ENCODE assay signal across 16 mouse cellular contexts in genomic region chr10:8299166-8299565, GRCm38 (mm10).
DNase-seq lines count a peak whose midpoint lies in the region; ATAC-seq and TF ChIP-seq lines count a peak whose summit lies in the region.
"Had no signal": no experiment of that assay in that cellular context is flagged by ENCODE, and none has a peak within 500 bp of the region (broad histone marks: within the 10 kb centered on the region; RNA-seq: fewer than 3 reads in every experiment).

No protein-coding gene starts in this region.

- no peaks in the 10 kb centered on the region for H3K9me3 ChIP-seq in forebrain, embryonic 14.5 days (replicated peaks; ENCODE audit: control insufficient read depth, low read length)
- no peaks in the 10 kb centered on the region for H3K9me3 ChIP-seq in forebrain, embryonic 12.5 days
- no peaks in the 10 kb centered on the region for H3K9me3 ChIP-seq in hindbrain, postnatal 0 days (ENCODE audit: low read length)
- no peaks in the 10 kb centered on the region for H3K9me3 ChIP-seq in hindbrain, embryonic 12.5 days (replicated peaks)
- H3K9me3 ChIP-seq: embryonic facial prominence, embryonic 13.5 days; heart, embryonic 10.5 days; kidney, embryonic 15.5 days; limb, embryonic 12.5 days; midbrain, embryonic 10.5 days had no signal

- no peak overlapping the region for H3K27ac ChIP-seq in forebrain, embryonic 14.5 days (ENCODE audit: low read depth, low read length)
- no peak overlapping the region for H3K27ac ChIP-seq in forebrain, embryonic 12.5 days
- no peak overlapping the region for H3K27ac ChIP-seq in hindbrain, postnatal 0 days
- no peak overlapping the region for H3K27ac ChIP-seq in hindbrain, embryonic 12.5 days
- H3K27ac ChIP-seq: embryonic facial prominence, embryonic 13.5 days; heart, embryonic 10.5 days; kidney, embryonic 15.5 days; limb, embryonic 12.5 days; midbrain, embryonic 10.5 days had no signal

- WGBS in forebrain, embryonic 14.5 days, result 90% methylated on average over 1 of the region's 1 CpGs
- 94% methylated on average over 1 of the region's 1 CpGs for WGBS in forebrain, embryonic 12.5 days
- 76% methylated on average over 1 of the region's 1 CpGs for WGBS in hindbrain, postnatal 0 days
- WGBS in hindbrain, embryonic 12.5 days, result 96% methylated on average over 1 of the region's 1 CpGs

- no peak for ATAC-seq in forebrain, embryonic 14.5 days
- ATAC-seq in forebrain, embryonic 12.5 days (ENCODE audit: low FRiP score), result no peak
- ATAC-seq in hindbrain, postnatal 0 days, result 0 out of 2 replicates have a peak, but pooled peaks have one; percentile 25
- no peak for ATAC-seq in hindbrain, embryonic 12.5 days (ENCODE audit: low FRiP score)

- no peak overlapping the region for H3K4me2 ChIP-seq in forebrain, embryonic 14.5 days (ENCODE audit: low read length)
- H3K4me2 ChIP-seq in forebrain, embryonic 12.5 days, result no peak overlapping the region
- H3K4me2 ChIP-seq in hindbrain, postnatal 0 days (ENCODE audit: low read depth, low read length), result no peak overlapping the region
- no peak overlapping the region for H3K4me2 ChIP-seq in hindbrain, embryonic 12.5 days (replicated peaks)
- H3K4me2 ChIP-seq: embryonic facial prominence, embryonic 13.5 days; kidney, embryonic 15.5 days; limb, embryonic 12.5 days had no signal

- no peak for TF ChIP-seq CTCF in hindbrain, postnatal 0 days (IDR thresholded peaks at IDR 0.05; ENCODE audit: low read depth)

- H3K4me3 ChIP-seq in forebrain, embryonic 14.5 days (ENCODE audit: low read depth, low read length), result no peak overlapping the region
- H3K4me3 ChIP-seq in forebrain, embryonic 12.5 days (replicated peaks), result no peak overlapping the region
- no peak overlapping the region for H3K4me3 ChIP-seq in hindbrain, postnatal 0 days (ENCODE audit: low read length)
- no peak overlapping the region for H3K4me3 ChIP-seq in hindbrain, embryonic 12.5 days
- H3K4me3 ChIP-seq: embryonic facial prominence, embryonic 13.5 days; heart, embryonic 10.5 days; kidney, embryonic 15.5 days; limb, embryonic 12.5 days; midbrain, embryonic 10.5 days; myocyte had no signal

- H3K9ac ChIP-seq in forebrain, embryonic 14.5 days (ENCODE audit: low read length), result no peak overlapping the region
- no peak overlapping the region for H3K9ac ChIP-seq in forebrain, embryonic 12.5 days
- no peak overlapping the region for H3K9ac ChIP-seq in hindbrain, postnatal 0 days (replicated peaks; ENCODE audit: low read length)
- H3K9ac ChIP-seq in hindbrain, embryonic 12.5 days, result no peak overlapping the region
- H3K9ac ChIP-seq: embryonic facial prominence, embryonic 13.5 days; kidney, embryonic 15.5 days; limb, embryonic 12.5 days had no signal

- H3K4me1 ChIP-seq in forebrain, embryonic 14.5 days (ENCODE audit: control insufficient read depth, insufficient read depth, low read length), result no peaks in the 10 kb centered on the region
- H3K4me1 ChIP-seq in forebrain, embryonic 12.5 days, result peaks cover 11% of the 10 kb centered on the region; the same call in 1 of the 2 replicates
- no peaks in the 10 kb centered on the region for H3K4me1 ChIP-seq in hindbrain, postnatal 0 days (ENCODE audit: insufficient read depth, low read length)
- H3K4me1 ChIP-seq in hindbrain, embryonic 12.5 days, result no peaks in the 10 kb centered on the region
- H3K4me1 ChIP-seq: limb, embryonic 12.5 days had no signal

- no peaks in the 10 kb centered on the region for H3K36me3 ChIP-seq in forebrain, embryonic 14.5 days (ENCODE audit: control insufficient read depth, insufficient read depth, low read length)
- no peaks in the 10 kb centered on the region for H3K36me3 ChIP-seq in forebrain, embryonic 12.5 days (replicated peaks)
- H3K36me3 ChIP-seq in hindbrain, postnatal 0 days (ENCODE audit: insufficient read depth, low read length), result no peaks in the 10 kb centered on the region
- no peaks in the 10 kb centered on the region for H3K36me3 ChIP-seq in hindbrain, embryonic 12.5 days
- H3K36me3 ChIP-seq: heart, embryonic 10.5 days; kidney, embryonic 15.5 days; limb, embryonic 12.5 days; midbrain, embryonic 10.5 days had no signal

- no peaks in the 10 kb centered on the region for H3K27me3 ChIP-seq in forebrain, embryonic 14.5 days (replicated peaks; ENCODE audit: control insufficient read depth, insufficient read depth, low read length)
- H3K27me3 ChIP-seq in forebrain, embryonic 12.5 days, result no peaks in the 10 kb centered on the region
- no peaks in the 10 kb centered on the region for H3K27me3 ChIP-seq in hindbrain, postnatal 0 days (ENCODE audit: insufficient read depth, low read length)
- no peaks in the 10 kb centered on the region for H3K27me3 ChIP-seq in hindbrain, embryonic 12.5 days
- H3K27me3 ChIP-seq: embryonic facial prominence, embryonic 13.5 days; kidney, embryonic 15.5 days; limb, embryonic 12.5 days had no signal

- peak; percentile 8 for DNase-seq in forebrain, embryonic 14.5 days (ENCODE audit: low spot score)
- DNase-seq in hindbrain, postnatal 0 days (ENCODE audit: low spot score), result peak; percentile 39
- DNase-seq in right cerebral cortex, adult 2 months (ENCODE audit: low spot score in 2 of 2), result peak; percentile 15 to 23
- DNase-seq in right cerebral cortex, postnatal 14 days, result no peak
- no peak for DNase-seq in lung, adult 18-20 months
- DNase-seq in adipocyte (ENCODE audit: low spot score), result no peak
- DNase-seq: heart, postnatal 4 days; thymus, postnatal 4 days had no signal

Comparison
In these comparisons a context has a peak if more than half of its experiments do, and no peak if none do; other contexts are left out.
1. DNase-seq: peak in forebrain, embryonic 14.5 days (single experiment), hindbrain, postnatal 0 days (single experiment) and right cerebral cortex, adult 2 months (2 of 2); none in right cerebral cortex, postnatal 14 days (single experiment), lung, adult 18-20 months (0 of 2) and adipocyte (single experiment).